Mouse (Mus musculus) olfactory bulb, adult 2 months (tissue): Measurements from ENCODE around the gene Slc1a5. TPM values are rescaled to one million over a fixed set of nuclear protein-coding genes. Genes with fewer than 3 reads are reported as not detected.

Experiments used
- H3K27ac ChIP-seq: fragments of 200-500 bp; 2 replicates; pipeline ENCODE4 v1.5.1; 2012; ENCODE audit warnings: low read depth, low read length; ENCODE audit not compliant: insufficient read depth
- H3K4me1 ChIP-seq: fragments of 200-500 bp; 2 replicates; pipeline ENCODE4 v1.6.1; 2012; ENCODE audit warnings: low read length; ENCODE audit not compliant: control insufficient read depth, insufficient read depth
- H3K4me3 ChIP-seq: fragments of 200-500 bp; 2 replicates; pipeline ENCODE4 v1.5.1; 2012; ENCODE audit warnings: mild to moderate bottlenecking, low read depth, low read length, moderate library complexity; ENCODE audit not compliant: insufficient read depth
- CTCF ChIP-seq: fragments of 200-500 bp; IDR thresholded peaks from 2 replicates; pipeline ENCODE4 v1.5.1; 2012; ENCODE audit warnings: low read depth, mild to moderate bottlenecking, low read length, moderate library complexity; ENCODE audit not compliant: insufficient read depth
- POLR2A ChIP-seq: fragments of 200-500 bp; IDR thresholded peaks from 2 replicates; pipeline ENCODE4 v1.6.1; 2012; ENCODE audit warnings: mild to moderate bottlenecking, low read depth, low read length, moderate library complexity; ENCODE audit not compliant: insufficient read depth
- WGBS: fragments of 180-500 bp; shearing (Covaris S2); methylation state at CpG from one replicate; pipeline ENCODE4 v1.1.7; 2018; 5-methylcytosine and 5-hydroxymethylcytosine counted together
- polyA plus RNA-seq: library from polyadenylated mRNA; stranded (reverse); fragments of >200 nt; gene quantifications from 2 replicates; pipeline ENCODE4 v1.2.4, GENCODE M21; 2012; ENCODE audit warnings: low replicate concordance; ENCODE audit not compliant: missing spikeins, insufficient read depth, insufficient read length

Slc1a5 gene
- polyA plus RNA-seq, 1 experiment: not detected

- peaks cover 22% of the 10 kb centered on the region for H3K4me1 ChIP-seq
- no peak overlapping the region for H3K4me3 ChIP-seq
- WGBS: 69% methylated on average over 5 of the region's 5 CpGs
- H3K27ac ChIP-seq: no peak overlapping the region
- TF ChIP-seq CTCF (no peak), POLR2A (no peak)
Observed at GRCm38 (mm10) chr7:16780076-16780475, 1.1 kb upstream of the Slc1a5 start.

- TF ChIP-seq CTCF: no peak
- TF ChIP-seq POLR2A: no peak
- peak overlapping the region; percentile 50 for H3K4me3 ChIP-seq
- peaks cover 22% of the 10 kb centered on the region for H3K4me1 ChIP-seq
- WGBS: 1% methylated on average over 10 of the region's 10 CpGs
- H3K27ac ChIP-seq: no peak overlapping the region
Observed at GRCm38 (mm10) chr7:16781555-16781815, 345 bp downstream of the Slc1a5 start.

- no peak overlapping the region for H3K27ac ChIP-seq
- WGBS: 2% methylated on average over 60 of the region's 60 CpGs
- peak overlapping the region; percentile 50 for H3K4me3 ChIP-seq
- H3K4me1 ChIP-seq: peaks cover 22% of the 10 kb centered on the region
- TF ChIP-seq CTCF (no peak), POLR2A (no peak)
Observed at GRCm38 (mm10) chr7:16781816-16782554, 845 bp downstream of the Slc1a5 start.

GRCm38 (mm10) chr7:16782555-16783125 is 1.5 kb downstream of the Slc1a5 start:
- 55% methylated on average over 11 of the region's 11 CpGs for WGBS
- no peak overlapping the region for H3K27ac ChIP-seq
- peaks cover 22% of the 10 kb centered on the region for H3K4me1 ChIP-seq
- H3K4me3 ChIP-seq: peak overlapping the region; percentile 50
- TF ChIP-seq POLR2A (no peak), CTCF (no peak)

GRCm38 (mm10) chr7:16783224-16783688 is 2.1 kb downstream of the Slc1a5 start:
- WGBS: 69% methylated on average over 10 of the region's 10 CpGs
- H3K4me3 ChIP-seq: 0 out of 2 replicates have a peak overlapping the region, but pooled peaks have one; percentile 2
- H3K27ac ChIP-seq: no peak overlapping the region
- peaks cover 22% of the 10 kb centered on the region for H3K4me1 ChIP-seq
- TF ChIP-seq POLR2A: no peak
- TF ChIP-seq CTCF: no peak

GRCm38 (mm10) chr7:16783758-16784415 is 2.7 kb downstream of the Slc1a5 start:
- Histone ChIP-seq H3K4me1 (peaks cover 22% of the 10 kb centered on the region), H3K4me3 (0 out of 2 replicates have a peak overlapping the region, but pooled peaks have one; percentile 2), H3K27ac (no peak overlapping the region)
- WGBS: 70% methylated on average over 17 of the region's 17 CpGs
- TF ChIP-seq CTCF: no peak
- no peak for TF ChIP-seq POLR2A

- 76% methylated on average over 10 of the region's 10 CpGs for WGBS
- no peak overlapping the region for H3K27ac ChIP-seq
- H3K4me3 ChIP-seq: no peak overlapping the region
- no peak for TF ChIP-seq CTCF
- peaks cover 22% of the 10 kb centered on the region for H3K4me1 ChIP-seq
Observed at GRCm38 (mm10) chr7:16784498-16784976, 3.4 kb downstream of the Slc1a5 start.

GRCm38 (mm10) chr7:16785541-16786083 is 4.5 kb downstream of the Slc1a5 start:
- H3K4me3 ChIP-seq: no peak overlapping the region
- H3K27ac ChIP-seq: no peak overlapping the region
- TF ChIP-seq POLR2A (no peak), CTCF (no peak)
- WGBS: 86% methylated on average over 8 of the region's 8 CpGs
- peaks cover 22% of the 10 kb centered on the region for H3K4me1 ChIP-seq

- Histone ChIP-seq H3K27ac (no peak overlapping the region), H3K4me3 (no peak overlapping the region), H3K4me1 (peaks cover 2% of the 10 kb centered on the region; the same call in 1 of the 2 replicates)
- WGBS: 86% methylated on average over 5 of the region's 5 CpGs
- TF ChIP-seq POLR2A (no peak), CTCF (no peak)
Observed at GRCm38 (mm10) chr7:16792316-16792715, 11.2 kb downstream of the Slc1a5 start.
